9 mouse cellular contexts compared by ENCODE assay signal in the genomic region with DNA sequence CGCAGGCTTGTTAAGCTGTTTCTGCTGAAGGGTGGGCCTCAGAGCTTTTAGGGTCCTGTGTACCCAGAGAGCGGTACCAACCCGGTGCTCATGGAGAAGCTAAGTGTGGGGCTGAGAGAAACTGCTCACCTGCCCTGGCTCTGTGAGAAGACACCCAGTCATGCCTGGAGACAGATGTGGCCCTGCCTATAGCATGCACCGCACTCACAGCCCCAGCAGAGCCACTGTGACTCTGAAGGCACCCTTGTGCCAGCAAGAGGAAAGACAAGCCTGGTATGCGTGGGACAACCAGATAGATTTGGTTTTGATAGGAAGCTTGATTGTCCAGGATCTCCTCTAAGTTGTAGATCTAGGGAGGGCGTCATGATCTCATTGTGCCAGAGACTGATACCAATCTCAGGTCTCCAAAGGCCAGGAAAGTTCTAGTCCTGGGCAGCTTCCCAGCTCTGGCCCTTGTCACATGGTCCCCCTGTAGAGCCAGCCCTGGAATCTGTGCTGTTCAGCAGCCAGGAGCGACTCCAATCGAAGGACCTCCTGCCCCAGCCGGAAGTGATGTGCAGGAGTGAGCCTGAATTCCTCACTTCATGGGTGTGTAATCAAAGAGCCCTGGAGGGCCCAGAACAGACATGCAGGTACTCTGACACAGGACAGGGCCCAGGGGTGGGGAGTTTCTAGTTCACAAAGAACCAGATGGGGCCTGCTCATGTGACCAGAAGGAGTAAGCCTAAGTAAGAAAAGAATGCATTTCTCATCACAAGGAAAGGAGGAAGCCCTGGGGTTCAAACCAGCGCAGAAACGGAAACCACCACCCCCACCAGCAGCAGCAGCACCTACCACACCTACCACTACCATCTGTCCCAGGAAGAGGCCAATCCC.
A peak's percentile ranks its signal among the peaks of the same experiment; 100 is the strongest.
DNase-seq lines count a peak whose midpoint lies in the region; ATAC-seq and TF ChIP-seq lines count a peak whose summit lies in the region.
"Had no signal": no experiment of that assay in that cellular context is flagged by ENCODE, and none has a peak within 500 bp of the region (broad histone marks: within the 10 kb centered on the region; RNA-seq: fewer than 3 reads in every experiment).

No protein-coding gene starts in this region.

- no peaks in the 10 kb centered on the region for H3K27me3 ChIP-seq in stomach, embryonic 16.5 days (ENCODE audit: control insufficient read depth, insufficient read depth, low read length)
- H3K27me3 ChIP-seq in stomach, postnatal 0 days (ENCODE audit: control insufficient read depth, insufficient read depth, low read length), result no peaks in the 10 kb centered on the region
- no peaks in the 10 kb centered on the region for H3K27me3 ChIP-seq in heart, embryonic 16.5 days (ENCODE audit: control insufficient read depth, insufficient read depth, low read length)

- no peak for TF ChIP-seq CTCF in stomach, postnatal 0 days (IDR thresholded peaks at IDR 0.05; ENCODE audit: low read depth)

- no peak overlapping the region for H3K27ac ChIP-seq in stomach, embryonic 16.5 days (ENCODE audit: low read length)
- no peak overlapping the region for H3K27ac ChIP-seq in stomach, postnatal 0 days (replicated peaks)
- H3K27ac ChIP-seq in heart, embryonic 16.5 days (ENCODE audit: low read length), result peak overlapping the region; percentile 73
- H3K27ac ChIP-seq: midbrain, embryonic 12.5 days had no signal

- peak; percentile 10; the same call in 1 of the 2 replicates for ATAC-seq in stomach, embryonic 16.5 days (ENCODE audit: insufficient read depth, low FRiP score)
- no peak for ATAC-seq in stomach, postnatal 0 days (ENCODE audit: low FRiP score, low TSS enrichment)
- peak; percentile 51 for ATAC-seq in heart, embryonic 16.5 days (replicated peaks; ENCODE audit: extremely low read depth, insufficient read depth, low FRiP score)

- no peaks in the 10 kb centered on the region for H3K4me1 ChIP-seq in stomach, embryonic 16.5 days (ENCODE audit: control insufficient read depth, insufficient read depth, low read length)
- no peaks in the 10 kb centered on the region for H3K4me1 ChIP-seq in stomach, postnatal 0 days (replicated peaks; ENCODE audit: control insufficient read depth, insufficient read depth)
- peaks cover 27% of the 10 kb centered on the region for H3K4me1 ChIP-seq in heart, embryonic 16.5 days (ENCODE audit: control insufficient read depth, insufficient read depth, low read length)

- no peak overlapping the region for H3K4me2 ChIP-seq in stomach, embryonic 16.5 days (ENCODE audit: low read depth, low read length)
- no peak overlapping the region for H3K4me2 ChIP-seq in stomach, postnatal 0 days (replicated peaks; ENCODE audit: low read depth)
- H3K4me2 ChIP-seq in heart, embryonic 16.5 days (ENCODE audit: low read depth, low read length), result peak overlapping the region; percentile 19; the same call in 1 of the 2 replicates
- H3K4me2 ChIP-seq: midbrain, embryonic 12.5 days had no signal

- H3K9ac ChIP-seq in stomach, embryonic 16.5 days (ENCODE audit: low read length), result no peak overlapping the region
- H3K9ac ChIP-seq in stomach, postnatal 0 days (ENCODE audit: low read length), result no peak overlapping the region
- H3K9ac ChIP-seq in heart, embryonic 16.5 days (ENCODE audit: low read length), result 0 out of 2 replicates have a peak overlapping the region, but pooled peaks have one; percentile 4
- H3K9ac ChIP-seq: midbrain, embryonic 12.5 days had no signal

- TF ChIP-seq EP300 in stomach, postnatal 0 days (optimal IDR thresholded peaks at IDR 0.05), result no peak

- no peaks in the 10 kb centered on the region for H3K36me3 ChIP-seq in stomach, embryonic 16.5 days (ENCODE audit: control insufficient read depth, insufficient read depth, low read length)
- H3K36me3 ChIP-seq in stomach, postnatal 0 days (ENCODE audit: control insufficient read depth, insufficient read depth, low read length), result no peaks in the 10 kb centered on the region
- no peaks in the 10 kb centered on the region for H3K36me3 ChIP-seq in heart, embryonic 16.5 days (ENCODE audit: control insufficient read depth, insufficient read depth)
- H3K36me3 ChIP-seq: midbrain, embryonic 12.5 days had no signal

- DNase-seq in stomach, postnatal 0 days (ENCODE audit: low spot score), result no peak
- DNase-seq in liver (peak; percentile 25), adipocyte (ENCODE audit: low spot score) (no peak)
- DNase-seq in left cerebral cortex, adult 9 months (ENCODE audit: low spot score in 2 of 2), result no peak
- no peak for DNase-seq in cerebellum, adult 18-20 months
- no peak for DNase-seq in frontal cortex, postnatal 36 days (ENCODE audit: low spot score in 2 of 2)

- WGBS in stomach, embryonic 16.5 days, result 78% methylated on average over 11 of the region's 11 CpGs
- 76% methylated on average over 11 of the region's 11 CpGs for WGBS in stomach, postnatal 0 days
- 49% methylated on average over 11 of the region's 11 CpGs for WGBS in heart, embryonic 16.5 days

- 0 out of 2 replicates have a peak, but pooled peaks cover 5% of the 10 kb centered on the region for H3K9me3 ChIP-seq in stomach, embryonic 16.5 days (replicated peaks; ENCODE audit: control insufficient read depth, low read length)
- no peaks in the 10 kb centered on the region for H3K9me3 ChIP-seq in stomach, postnatal 0 days (ENCODE audit: control insufficient read depth, low read length)
- H3K9me3 ChIP-seq in heart, embryonic 16.5 days (replicated peaks; ENCODE audit: control insufficient read depth, low read length), result peaks cover 8% of the 10 kb centered on the region; the same call in 1 of the 2 replicates
- H3K9me3 ChIP-seq: midbrain, embryonic 12.5 days had no signal

- H3K4me3 ChIP-seq in stomach, embryonic 16.5 days (replicated peaks; ENCODE audit: low read length), result no peak overlapping the region
- no peak overlapping the region for H3K4me3 ChIP-seq in stomach, postnatal 0 days (ENCODE audit: low read depth, low read length)
- no peak overlapping the region for H3K4me3 ChIP-seq in heart, embryonic 16.5 days (ENCODE audit: low read length)
- H3K4me3 ChIP-seq: midbrain, embryonic 12.5 days had no signal
